Mouse (Mus musculus) heart, embryonic 14.5 days (tissue): ENCODE measurements around the gene Vwa8. TPM values are rescaled to one million over a fixed set of nuclear protein-coding genes. Genes with fewer than 3 reads are reported as not detected.
A peak's percentile ranks its signal among the peaks of the same experiment; 100 is the strongest.

Source experiments
- ATAC-seq: fragments of 200-750 bp; cut with Nextera tagmentation; 2 replicates; pipeline ENCODE4 v1.8.0; 2017; ENCODE audit warnings: low read depth, moderate TSS enrichment; ENCODE audit not compliant: insufficient number of reproducible peaks, insufficient read depth, low FRiP score
- H3K27ac ChIP-seq, 2 experiments: fragments of 200-500 bp in 1 of 2; fragments of 300-500 bp in 1 of 2; sonication (generic) in 1 of 2; replicated peaks in 1 of 2; 2 replicates each; pipeline ENCODE4 v1.5.1; 2012 to 2014; ENCODE audit warnings: low read depth in 2 of 2, low read length in 2 of 2, control low read depth in 1 of 2, mild to moderate bottlenecking in 1 of 2, mixed read lengths in 1 of 2; ENCODE audit not compliant: control insufficient read depth in 1 of 2, insufficient read depth in 1 of 2
- H3K27me3 ChIP-seq: fragments of 300-500 bp; sonication (generic); 2 replicates; pipeline ENCODE4 v1.6.1; 2014; ENCODE audit warnings: mild to moderate bottlenecking, low read length, control low read depth; ENCODE audit not compliant: control insufficient read depth, insufficient read depth
- H3K36me3 ChIP-seq: fragments of 300-500 bp; sonication (generic); 2 replicates; pipeline ENCODE4 v1.6.1; 2014; ENCODE audit warnings: mild to moderate bottlenecking, control low read depth, low read length, mixed read lengths; ENCODE audit not compliant: control insufficient read depth, insufficient read depth
- H3K4me1 ChIP-seq, 2 experiments: fragments of 200-500 bp in 1 of 2; fragments of 300-500 bp in 1 of 2; sonication (generic) in 1 of 2; 2 replicates each; pipeline ENCODE4 v1.6.1; 2012 to 2014; ENCODE audit warnings: low read length in 2 of 2, control low read depth in 1 of 2, mixed read lengths in 1 of 2; ENCODE audit not compliant: control insufficient read depth in 2 of 2, insufficient read depth in 2 of 2
- H3K4me2 ChIP-seq: fragments of 300-500 bp; sonication (generic); 2 replicates; pipeline ENCODE4 v1.6.1; 2014; ENCODE audit warnings: mild to moderate bottlenecking, low read length
- H3K4me3 ChIP-seq, 2 experiments: fragments of 200-500 bp in 1 of 2; fragments of 300-500 bp in 1 of 2; sonication (generic) in 1 of 2; 2 replicates each; pipeline ENCODE4 v1.5.1; 2012 to 2014; ENCODE audit warnings: low read length in 2 of 2, mild to moderate bottlenecking in 2 of 2, control low read depth in 1 of 2, low read depth in 1 of 2, moderate library complexity in 1 of 2; ENCODE audit not compliant: control insufficient read depth in 1 of 2, insufficient read depth in 1 of 2
- H3K9ac ChIP-seq: fragments of 300-500 bp; sonication (generic); 2 replicates; pipeline ENCODE4 v1.6.1; 2014; ENCODE audit warnings: mild to moderate bottlenecking, low read length
- H3K9me3 ChIP-seq: fragments of 300-500 bp; sonication (generic); 2 replicates; pipeline ENCODE4 v1.6.1; 2016; ENCODE audit warnings: low read length, control low read depth; ENCODE audit not compliant: control insufficient read depth
- WGBS: fragments of 180-500 bp; shearing (Covaris S2); extraction: QIAGEN DNeasy Blood & Tissue Kit; methylation state at CpG from one replicate; pipeline ENCODE4 v1.1.7; 2014; 5-methylcytosine and 5-hydroxymethylcytosine counted together
- polyA plus RNA-seq: library from polyadenylated mRNA; unstranded; fragments of >200 nt; fragmentation: Nextera tagmentation; extraction: Ambion mirVana; gene quantifications from 2 replicates; pipeline ENCODE4 v1.2.1, GENCODE M21; 2014

Gene Vwa8
- polyA plus RNA-seq, 1 experiment from 2014 or later, result 23.1 TPM

DNA sequence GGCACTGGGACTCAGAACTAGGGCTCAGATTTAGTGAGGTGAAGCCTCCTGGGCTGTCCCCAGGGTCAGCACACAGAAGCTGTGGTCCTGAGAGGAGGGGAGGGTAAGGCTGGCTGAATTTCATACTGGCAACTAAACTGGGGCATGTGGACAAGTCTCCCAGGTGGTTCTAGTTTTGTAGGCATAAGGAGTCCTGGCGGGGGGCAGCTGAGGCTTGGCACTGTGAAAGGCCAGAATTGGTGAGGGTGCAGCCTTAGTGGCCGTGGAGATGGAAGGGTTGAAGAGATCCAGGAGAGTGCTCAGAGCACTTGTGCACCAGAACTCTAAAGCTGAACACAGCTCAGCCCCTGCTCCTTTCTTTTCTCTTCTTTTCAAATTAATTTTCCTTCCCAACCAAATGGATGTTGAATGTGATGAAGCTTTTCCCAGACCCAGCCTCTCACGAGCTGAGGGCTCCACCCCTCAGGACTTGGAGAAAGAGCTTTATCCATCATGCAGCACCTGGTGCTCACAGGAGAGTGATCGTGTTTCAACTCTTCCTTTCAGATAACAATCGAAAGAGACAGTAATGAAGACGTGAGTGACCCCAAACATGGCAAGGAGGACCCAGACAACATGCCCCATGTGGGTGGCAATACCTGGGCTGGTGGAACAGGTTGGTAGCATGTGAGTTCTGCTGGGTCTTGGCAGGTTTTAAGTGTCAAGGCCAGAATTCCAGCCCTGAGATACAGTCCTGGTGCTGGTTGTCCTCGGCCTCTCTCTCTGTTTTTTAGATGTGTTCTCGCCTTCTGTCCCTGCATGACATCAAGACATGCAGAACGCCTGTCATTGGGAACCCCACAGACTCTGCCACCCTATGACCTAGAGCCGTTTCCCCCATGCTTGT is 307.9 kb downstream of the Vwa8 start:
- 0 out of 2 replicates have a peak overlapping the region, but pooled peaks have one; percentile 9 for H3K4me2 ChIP-seq
- H3K9me3 ChIP-seq, result no peaks in the 10 kb centered on the region
- H3K9ac ChIP-seq, result no peak overlapping the region
- H3K4me1 ChIP-seq, result peaks cover 18 to 20% of the 10 kb centered on the region in 2 experiments
- 52% methylated on average over 10 of the region's 10 CpGs for WGBS
- no peak for ATAC-seq
- peaks cover 12% of the 10 kb centered on the region for H3K36me3 ChIP-seq
- no peaks in the 10 kb centered on the region for H3K27me3 ChIP-seq
- no peak overlapping the region for H3K4me3 ChIP-seq
- H3K27ac ChIP-seq, result peak overlapping the region; percentile 15 to 38; a peak in 2 of 4 replicates

DNA sequence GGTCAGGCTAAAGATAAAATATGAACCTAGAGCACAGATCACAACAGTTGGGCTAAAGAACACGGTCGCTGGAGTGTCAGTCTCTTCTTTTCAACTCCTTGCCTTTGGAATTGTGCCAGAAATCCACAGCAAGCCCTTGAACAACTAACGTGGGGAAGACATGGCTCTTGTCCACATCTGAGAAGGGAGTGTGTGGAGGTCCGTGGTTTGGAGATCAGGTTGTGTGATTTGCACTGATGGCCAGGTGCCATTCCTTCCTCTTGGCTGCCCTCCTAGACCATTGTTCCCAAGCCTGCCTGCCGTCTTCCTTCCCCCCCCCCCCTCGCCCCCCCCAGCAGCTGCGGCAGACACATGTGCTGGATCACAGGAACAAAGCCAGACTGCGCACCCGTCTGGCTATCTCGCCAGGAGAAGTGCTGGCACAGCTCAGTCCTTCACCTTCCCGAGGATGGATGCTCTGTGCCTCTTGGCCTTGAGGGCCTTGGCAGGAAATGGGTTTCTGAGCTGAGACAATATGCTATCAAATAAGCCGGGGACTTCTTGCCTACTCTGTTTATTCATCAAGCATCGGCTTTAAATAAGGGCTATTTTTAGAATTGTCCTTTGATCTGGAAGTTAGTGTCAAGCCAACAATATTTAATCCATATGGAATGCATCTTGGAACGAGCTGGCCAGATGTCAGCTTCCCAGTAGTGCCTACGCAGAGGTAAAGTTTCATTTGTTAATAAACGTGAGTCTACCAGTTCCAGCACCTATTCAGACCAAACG is 308.8 kb downstream of the Vwa8 start:
- no peaks in the 10 kb centered on the region for H3K9me3 ChIP-seq
- H3K4me1 ChIP-seq, result peaks cover 16 to 19% of the 10 kb centered on the region in 2 experiments
- WGBS, result 19% methylated on average over 14 of the region's 17 CpGs
- peaks cover 12% of the 10 kb centered on the region for H3K36me3 ChIP-seq
- no peak overlapping the region for H3K4me3 ChIP-seq
- peak overlapping the region; percentile 9 for H3K4me2 ChIP-seq
- H3K27ac ChIP-seq, result peak overlapping the region in 1 of 2 experiments; percentile 38; a peak in 2 of 4 replicates
- 0 out of 2 replicates have a peak, but pooled peaks have one; percentile 48 for ATAC-seq
- H3K27me3 ChIP-seq, result no peaks in the 10 kb centered on the region
- H3K9ac ChIP-seq, result no peak overlapping the region

DNA sequence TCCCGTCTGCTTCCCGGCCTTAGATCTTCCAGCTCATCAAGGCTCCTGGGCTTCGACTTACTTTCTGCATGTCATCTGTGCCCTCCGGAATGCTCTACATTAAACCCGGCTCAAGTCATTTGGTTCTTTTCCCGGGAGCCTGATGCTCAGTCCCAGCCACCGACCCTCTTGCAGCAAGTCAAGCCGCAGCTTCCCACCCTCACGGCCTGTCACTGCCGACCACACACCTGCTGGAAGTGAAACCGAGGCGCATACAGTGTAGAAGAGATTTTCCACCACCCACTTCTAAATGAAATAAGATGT is 309.3 kb downstream of the Vwa8 start:
- H3K9ac ChIP-seq, result no peak overlapping the region
- 83% methylated on average over 12 of the region's 12 CpGs for WGBS
- H3K9me3 ChIP-seq, result no peaks in the 10 kb centered on the region
- H3K27ac ChIP-seq, result peak overlapping the region in 1 of 2 experiments; percentile 38; a peak in 1 of 4 replicates
- H3K4me2 ChIP-seq, result peak overlapping the region; percentile 9; the same call in 1 of the 2 replicates
- H3K27me3 ChIP-seq, result no peaks in the 10 kb centered on the region
- peaks cover 12% of the 10 kb centered on the region for H3K36me3 ChIP-seq
- H3K4me1 ChIP-seq, result peaks cover 16 to 19% of the 10 kb centered on the region in 2 experiments
- ATAC-seq, result 0 out of 2 replicates have a peak, but pooled peaks have one; percentile 1
- no peak overlapping the region for H3K4me3 ChIP-seq

DNA sequence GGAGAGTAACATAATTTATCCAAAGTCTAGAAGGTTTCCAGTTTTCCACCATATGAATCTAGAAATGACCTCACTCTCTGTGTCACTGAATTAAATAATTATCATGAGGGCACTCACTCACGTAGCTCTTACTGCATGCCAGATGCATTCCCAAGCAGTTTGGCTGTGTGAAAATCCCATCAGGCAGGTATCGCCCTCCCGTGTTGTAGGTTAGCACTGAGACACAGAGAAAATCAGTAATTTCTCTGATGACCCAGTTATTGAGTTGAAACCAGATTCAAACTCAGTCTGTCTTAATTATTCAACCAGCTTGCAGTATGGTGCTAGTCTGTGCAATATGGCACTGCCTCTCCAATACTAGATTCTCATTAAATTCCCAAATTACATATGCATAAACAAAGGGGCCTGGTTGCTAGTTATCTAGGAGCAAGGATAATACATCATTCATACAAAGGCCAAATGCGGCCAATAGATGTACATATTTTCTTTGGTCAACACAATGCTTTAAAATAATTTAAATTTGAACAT is 309.9 kb downstream of the Vwa8 start:
- Histone ChIP-seq H3K4me3 (no peak overlapping the region), H3K9me3 (no peaks in the 10 kb centered on the region), H3K27me3 (no peaks in the 10 kb centered on the region), H3K27ac (no peak overlapping the region), H3K4me1 (peaks cover 16 to 19% of the 10 kb centered on the region in 2 experiments), H3K9ac (no peak overlapping the region), H3K36me3 (peaks cover 12% of the 10 kb centered on the region), H3K4me2 (no peak overlapping the region)
- WGBS, result 94% methylated on average over 4 of the region's 4 CpGs
- ATAC-seq, result no peak

DNA sequence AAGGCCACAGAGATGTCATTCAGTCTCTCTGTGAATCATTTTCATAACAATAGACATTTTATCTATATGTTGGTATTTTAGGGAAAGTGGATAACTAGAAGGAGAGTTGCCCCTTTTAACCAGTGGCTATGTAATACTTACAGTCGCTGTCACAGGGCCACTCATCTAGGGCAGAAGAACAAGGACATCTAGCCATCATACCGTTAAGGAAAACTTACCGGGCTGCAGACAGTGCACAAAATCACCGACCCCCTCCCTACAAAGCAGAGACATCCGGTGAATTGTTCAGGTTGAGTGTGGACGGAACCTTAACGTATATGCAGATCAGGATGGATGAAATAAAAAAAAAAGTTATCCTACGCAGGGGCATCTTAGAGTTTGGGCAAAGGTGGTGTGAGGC is 310.6 kb downstream of the Vwa8 start:
- Histone ChIP-seq H3K4me1 (peaks cover 16 to 19% of the 10 kb centered on the region in 2 experiments), H3K9me3 (no peaks in the 10 kb centered on the region), H3K9ac (no peak overlapping the region), H3K36me3 (peaks cover 12% of the 10 kb centered on the region), H3K27me3 (no peaks in the 10 kb centered on the region), H3K4me2 (no peak overlapping the region), H3K27ac (no peak overlapping the region), H3K4me3 (no peak overlapping the region)
- ATAC-seq, result no peak
- WGBS, result 91% methylated on average over 8 of the region's 8 CpGs

DNA sequence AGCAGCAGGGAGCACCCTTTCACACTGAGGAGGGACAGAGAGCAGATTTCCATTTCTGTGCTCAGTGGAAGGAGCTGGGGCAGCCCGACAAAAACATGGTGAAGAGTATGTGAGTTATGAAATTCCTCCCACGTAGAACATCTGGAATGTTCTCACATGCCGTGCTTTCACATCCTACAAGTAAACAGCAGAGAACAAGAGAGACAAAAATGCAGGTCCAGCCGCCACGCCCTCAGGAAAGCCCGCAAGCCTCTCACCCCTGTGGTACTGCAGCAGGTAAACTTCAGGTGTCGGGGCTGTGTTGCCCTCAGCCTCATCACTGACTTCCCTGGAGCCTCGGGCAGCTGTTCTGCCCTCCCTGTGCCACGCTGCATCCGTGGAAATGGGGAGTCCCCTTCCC is 311.6 kb downstream of the Vwa8 start:
- H3K4me1 ChIP-seq, result peaks cover 15 to 16% of the 10 kb centered on the region in 2 experiments
- 73% methylated on average over 10 of the region's 10 CpGs for WGBS
- H3K9me3 ChIP-seq, result no peaks in the 10 kb centered on the region
- no peak overlapping the region for H3K4me3 ChIP-seq
- H3K9ac ChIP-seq, result no peak overlapping the region
- H3K4me2 ChIP-seq, result no peak overlapping the region
- H3K36me3 ChIP-seq, result peaks cover 12% of the 10 kb centered on the region
- no peak overlapping the region for H3K27ac ChIP-seq
- ATAC-seq, result no peak
- H3K27me3 ChIP-seq, result no peaks in the 10 kb centered on the region

DNA sequence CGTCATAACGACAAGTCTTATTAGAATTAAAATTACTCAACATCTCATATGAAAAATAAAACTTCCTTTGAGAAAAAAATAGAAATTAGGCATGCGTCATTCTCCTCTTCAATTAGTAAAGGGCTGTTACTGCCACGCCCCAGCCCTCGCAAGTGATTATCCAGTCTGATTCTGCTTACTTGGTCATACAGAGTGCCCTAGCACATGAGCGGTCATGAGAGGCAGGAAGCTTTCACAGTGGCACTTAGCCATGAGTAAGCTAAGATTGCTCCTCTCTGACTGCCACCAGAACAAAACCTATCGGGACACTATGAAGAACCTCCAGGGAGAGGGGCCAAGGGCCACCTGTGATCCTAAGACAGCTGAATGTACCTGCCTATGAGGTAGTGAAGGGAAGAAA is 312.1 kb downstream of the Vwa8 start:
- Histone ChIP-seq H3K9me3 (no peaks in the 10 kb centered on the region), H3K4me2 (no peak overlapping the region), H3K9ac (no peak overlapping the region), H3K27ac (no peak overlapping the region), H3K4me3 (no peak overlapping the region), H3K36me3 (peaks cover 12% of the 10 kb centered on the region), H3K4me1 (peaks cover 15 to 16% of the 10 kb centered on the region in 2 experiments), H3K27me3 (no peaks in the 10 kb centered on the region)
- WGBS, result 89% methylated on average over 7 of the region's 7 CpGs
- no peak for ATAC-seq
